Mouse (Mus musculus): ENCODE measurements around the gene Jph2. TPM values are rescaled to one million over a fixed set of nuclear protein-coding genes. Genes with fewer than 3 reads are reported as not detected.

The Jph2 gene
- polyA plus RNA-seq, 1 experiment from 2014 or later = 0.26 TPM

GRCm38 (mm10) chr2:163360858-163361623, 36.8 kb downstream of the Jph2 start:
- H3K9me3 ChIP-seq (ENCODE audit: control insufficient read depth, low read length) = no peaks in the 10 kb centered on the region
- peaks cover 35% of the 10 kb centered on the region for H3K4me1 ChIP-seq (replicated peaks; ENCODE audit: control insufficient read depth, insufficient read depth, low read length)
- H3K4me2 ChIP-seq = no peak overlapping the region
- no peaks in the 10 kb centered on the region for H3K27me3 ChIP-seq (replicated peaks; ENCODE audit: control insufficient read depth, insufficient read depth, low read length)
- no peak for DNase-seq (ENCODE audit: low spot score)
- no peak overlapping the region for H3K9ac ChIP-seq (ENCODE audit: low read depth, low read length)
- no peak overlapping the region for H3K4me3 ChIP-seq (ENCODE audit: low read depth, low read length)
- WGBS = 85% methylated on average over 16 of the region's 16 CpGs
- no peak for ATAC-seq (replicated peaks; ENCODE audit: low FRiP score)
- no peaks in the 10 kb centered on the region for H3K36me3 ChIP-seq (ENCODE audit: control insufficient read depth, insufficient read depth, low read length)
- peak overlapping the region; percentile 15; the same call in 1 of the 2 replicates for H3K27ac ChIP-seq (ENCODE audit: low read depth, low read length)

DNA sequence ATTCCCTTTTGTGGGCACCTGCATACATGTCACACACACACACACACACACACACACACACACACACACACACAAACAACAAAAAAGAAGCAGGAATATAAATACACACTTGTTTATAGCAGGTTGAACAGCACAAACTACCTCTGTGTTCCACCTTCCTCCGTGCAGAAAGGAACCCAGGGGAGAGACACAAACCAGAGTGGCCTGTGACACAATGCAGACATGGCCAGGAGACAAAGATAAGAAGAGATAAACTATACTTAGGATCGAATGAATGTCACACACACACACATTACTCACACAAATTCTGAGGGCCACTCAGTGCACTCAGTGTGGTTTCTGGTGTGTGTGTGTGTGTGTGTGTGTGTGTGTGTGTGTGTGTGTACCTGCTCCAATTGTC, 38.5 kb downstream of the Jph2 start:
- ATAC-seq (replicated peaks; ENCODE audit: low FRiP score) (no peak), DNase-seq (ENCODE audit: low spot score) (no peak)
- Histone ChIP-seq H3K36me3 (ENCODE audit: control insufficient read depth, insufficient read depth, low read length) (no peaks in the 10 kb centered on the region), H3K9ac (ENCODE audit: low read depth, low read length) (peak overlapping the region; percentile 41; the same call in 1 of the 2 replicates), H3K4me3 (ENCODE audit: low read depth, low read length) (no peak overlapping the region), H3K4me2 (peak overlapping the region; percentile 24; the same call in 1 of the 2 replicates), H3K9me3 (ENCODE audit: control insufficient read depth, low read length) (no peaks in the 10 kb centered on the region), H3K4me1 (replicated peaks; ENCODE audit: control insufficient read depth, insufficient read depth, low read length) (peaks cover 38% of the 10 kb centered on the region), H3K27me3 (replicated peaks; ENCODE audit: control insufficient read depth, insufficient read depth, low read length) (no peaks in the 10 kb centered on the region), H3K27ac (ENCODE audit: low read depth, low read length) (peak overlapping the region; percentile 89)
- 10% methylated on average over 2 of the region's 2 CpGs for WGBS

- Histone ChIP-seq H3K4me1 (replicated peaks; ENCODE audit: control insufficient read depth, insufficient read depth, low read length) (peaks cover 36% of the 10 kb centered on the region), H3K4me2 (peak overlapping the region; percentile 58), H3K36me3 (ENCODE audit: control insufficient read depth, insufficient read depth, low read length) (no peaks in the 10 kb centered on the region), H3K4me3 (ENCODE audit: low read depth, low read length) (no peak overlapping the region), H3K9me3 (ENCODE audit: control insufficient read depth, low read length) (no peaks in the 10 kb centered on the region), H3K27me3 (replicated peaks; ENCODE audit: control insufficient read depth, insufficient read depth, low read length) (no peaks in the 10 kb centered on the region), H3K27ac (ENCODE audit: low read depth, low read length) (peak overlapping the region; percentile 89), H3K9ac (ENCODE audit: low read depth, low read length) (0 out of 2 replicates have a peak overlapping the region, but pooled peaks have one; percentile 10)
- no peak for DNase-seq (ENCODE audit: low spot score)
- peak; percentile 75 for ATAC-seq (replicated peaks; ENCODE audit: low FRiP score)
- WGBS = 52% methylated on average over 5 of the region's 5 CpGs
Observed at GRCm38 (mm10) chr2:163358662-163359061, 39.1 kb downstream of the Jph2 start.

DNA sequence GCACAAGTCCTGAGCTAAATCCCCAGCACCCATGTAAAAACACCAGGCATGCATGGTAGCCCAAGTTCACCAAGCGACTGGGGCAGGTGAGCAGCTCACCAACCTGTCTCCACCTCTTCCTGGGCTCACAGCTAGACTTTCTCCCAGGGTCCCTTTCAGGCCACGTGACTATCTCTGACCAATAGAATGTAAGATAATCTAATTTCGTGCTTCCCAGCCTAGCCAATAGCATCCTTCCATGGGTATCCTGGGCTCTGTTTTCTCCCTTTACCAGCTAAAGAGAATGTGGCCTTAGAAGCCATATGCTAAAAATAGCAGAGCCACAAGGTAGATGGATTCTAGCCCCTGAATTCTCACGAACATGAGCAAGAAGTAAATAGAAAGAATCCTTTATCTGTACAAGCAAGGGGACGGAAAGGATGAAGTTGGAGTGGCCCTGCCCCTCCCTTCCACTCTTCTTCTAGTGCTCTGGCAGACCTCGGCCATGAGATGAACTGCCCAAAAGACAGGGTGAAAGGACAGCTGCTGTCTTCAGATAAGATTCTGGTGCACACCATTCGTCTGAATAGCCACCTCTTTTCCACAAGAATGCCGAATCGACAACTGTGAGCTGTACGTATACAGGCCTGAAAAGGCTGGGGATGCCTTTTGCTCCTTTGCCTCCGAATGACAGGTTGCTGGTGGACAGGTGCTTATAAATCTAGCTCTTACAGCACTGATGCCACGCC, 41.5 kb downstream of the Jph2 start:
- Histone ChIP-seq H3K4me3 (ENCODE audit: low read depth, low read length) (peak overlapping the region; percentile 43), H3K27ac (ENCODE audit: low read depth, low read length) (peak overlapping the region; percentile 89), H3K9ac (ENCODE audit: low read depth, low read length) (peak overlapping the region; percentile 45), H3K9me3 (ENCODE audit: control insufficient read depth, low read length) (no peaks in the 10 kb centered on the region), H3K4me1 (replicated peaks; ENCODE audit: control insufficient read depth, insufficient read depth, low read length) (peaks cover 24% of the 10 kb centered on the region), H3K36me3 (ENCODE audit: control insufficient read depth, insufficient read depth, low read length) (no peaks in the 10 kb centered on the region), H3K4me2 (peak overlapping the region; percentile 58), H3K27me3 (replicated peaks; ENCODE audit: control insufficient read depth, insufficient read depth, low read length) (no peaks in the 10 kb centered on the region)
- 41% methylated on average over 12 of the region's 12 CpGs for WGBS
- ATAC-seq (replicated peaks; ENCODE audit: low FRiP score) (peak; percentile 85), DNase-seq (ENCODE audit: low spot score) (no peak)

- Histone ChIP-seq H3K4me3 (ENCODE audit: low read depth, low read length) (peak overlapping the region; percentile 43), H3K27me3 (replicated peaks; ENCODE audit: control insufficient read depth, insufficient read depth, low read length) (no peaks in the 10 kb centered on the region), H3K4me1 (replicated peaks; ENCODE audit: control insufficient read depth, insufficient read depth, low read length) (peaks cover 24% of the 10 kb centered on the region), H3K9me3 (ENCODE audit: control insufficient read depth, low read length) (no peaks in the 10 kb centered on the region), H3K9ac (ENCODE audit: low read depth, low read length) (peak overlapping the region; percentile 45), H3K27ac (ENCODE audit: low read depth, low read length) (peak overlapping the region; percentile 89), H3K4me2 (peak overlapping the region; percentile 58), H3K36me3 (ENCODE audit: control insufficient read depth, insufficient read depth, low read length) (no peaks in the 10 kb centered on the region)
- ATAC-seq (replicated peaks; ENCODE audit: low FRiP score) (no peak), DNase-seq (ENCODE audit: low spot score) (no peak)
- 64% methylated on average over 8 of the region's 8 CpGs for WGBS
Observed at GRCm38 (mm10) chr2:163355666-163356065, 42.1 kb downstream of the Jph2 start.

DNA sequence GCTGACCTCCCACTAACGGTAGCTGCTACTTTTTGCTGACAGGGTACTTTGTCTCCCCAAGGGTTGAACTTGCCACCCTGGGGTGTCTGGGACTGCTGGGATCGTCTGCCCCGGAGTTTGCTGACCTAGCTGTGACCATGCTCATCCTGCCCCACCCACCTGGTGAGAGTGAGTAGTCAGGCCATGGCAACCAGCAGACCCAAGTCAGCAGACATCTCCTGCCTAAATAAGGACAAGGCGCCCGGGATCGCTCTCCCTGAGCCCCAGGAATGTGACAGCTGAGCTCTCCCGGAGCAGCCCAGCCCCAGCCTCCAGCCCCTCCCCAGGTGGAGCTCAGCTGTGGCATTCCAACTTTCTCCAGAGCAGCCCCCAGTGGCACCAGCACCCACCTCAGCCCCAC, 44.1 kb downstream of the Jph2 start:
- ATAC-seq (replicated peaks; ENCODE audit: low FRiP score) = no peak
- Histone ChIP-seq H3K4me2 (no peak overlapping the region), H3K4me1 (replicated peaks; ENCODE audit: control insufficient read depth, insufficient read depth, low read length) (peaks cover 28% of the 10 kb centered on the region)

DNA sequence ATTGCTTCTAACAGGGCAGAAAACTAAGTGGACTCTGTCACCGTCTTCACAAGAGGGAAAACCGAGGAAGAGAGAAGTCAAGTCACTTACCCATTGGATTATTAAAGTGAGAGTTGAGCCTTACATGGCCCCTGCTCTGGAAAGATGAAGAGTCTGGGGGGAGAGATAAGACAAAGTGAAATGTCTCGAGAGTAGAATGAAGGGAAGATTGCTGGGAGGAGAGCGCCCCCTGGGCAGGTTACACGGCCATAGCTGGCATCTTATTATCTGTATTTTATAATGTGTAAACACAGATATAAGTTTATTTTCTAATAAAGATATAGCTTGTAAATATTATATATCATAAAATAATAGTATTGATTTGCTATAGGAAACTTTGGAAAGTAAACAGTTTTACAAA, 47.4 kb downstream of the Jph2 start:
- ATAC-seq (replicated peaks; ENCODE audit: low FRiP score) = peak; percentile 80
- H3K9ac ChIP-seq (ENCODE audit: low read depth, low read length) = no peak overlapping the region
- 35% methylated on average over 5 of the region's 5 CpGs for WGBS

More for the DNA sequence above, 44.1 kb downstream of the Jph2 start:
- H3K4me3 ChIP-seq (ENCODE audit: low read depth, low read length) = no peak overlapping the region
- H3K9ac ChIP-seq (ENCODE audit: low read depth, low read length) = no peak overlapping the region
- no peaks in the 10 kb centered on the region for H3K36me3 ChIP-seq (ENCODE audit: control insufficient read depth, insufficient read depth, low read length)
- no peak overlapping the region for H3K27ac ChIP-seq (ENCODE audit: low read depth, low read length)
- no peaks in the 10 kb centered on the region for H3K9me3 ChIP-seq (ENCODE audit: control insufficient read depth, low read length)
- WGBS = 26% methylated on average over 7 of the region's 7 CpGs
- DNase-seq (ENCODE audit: low spot score) = no peak
- H3K27me3 ChIP-seq (replicated peaks; ENCODE audit: control insufficient read depth, insufficient read depth, low read length) = no peaks in the 10 kb centered on the region

DNA sequence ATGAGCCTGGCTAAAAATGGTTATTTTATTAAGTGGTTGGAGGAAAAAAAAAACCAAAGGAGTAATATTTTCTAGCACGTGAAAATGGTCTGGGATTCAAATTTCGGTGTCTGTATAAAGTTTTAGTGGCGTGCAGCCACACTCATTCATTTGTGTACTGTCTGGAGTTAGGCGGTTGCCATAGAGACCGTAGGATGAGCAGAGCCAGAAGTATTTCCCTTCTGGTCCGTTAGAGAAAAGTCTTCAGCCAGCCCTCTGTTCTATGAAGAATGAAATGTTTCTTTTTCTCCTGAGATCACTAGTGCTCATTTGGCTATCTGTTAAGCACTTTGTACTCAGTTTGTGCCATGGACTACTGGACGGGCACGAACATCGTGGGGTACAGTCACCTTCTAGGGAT, 48.4 kb downstream of the Jph2 start:
- no peak overlapping the region for H3K9ac ChIP-seq (ENCODE audit: low read depth, low read length)
- H3K36me3 ChIP-seq (ENCODE audit: control insufficient read depth, insufficient read depth, low read length) = no peaks in the 10 kb centered on the region
- H3K27ac ChIP-seq (ENCODE audit: low read depth, low read length) = no peak overlapping the region
- WGBS = 73% methylated on average over 9 of the region's 9 CpGs
- DNase-seq (ENCODE audit: low spot score) = no peak
- no peak overlapping the region for H3K4me3 ChIP-seq (ENCODE audit: low read depth, low read length)
- no peak for ATAC-seq (replicated peaks; ENCODE audit: low FRiP score)
- no peaks in the 10 kb centered on the region for H3K9me3 ChIP-seq (ENCODE audit: control insufficient read depth, low read length)
- H3K27me3 ChIP-seq (replicated peaks; ENCODE audit: control insufficient read depth, insufficient read depth, low read length) = no peaks in the 10 kb centered on the region
- peaks cover 15% of the 10 kb centered on the region for H3K4me1 ChIP-seq (replicated peaks; ENCODE audit: control insufficient read depth, insufficient read depth, low read length)
- no peak overlapping the region for H3K4me2 ChIP-seq

More for the DNA sequence above, 47.4 kb downstream of the Jph2 start:
- no peak overlapping the region for H3K27ac ChIP-seq (ENCODE audit: low read depth, low read length)
- peak overlapping the region; percentile 11; the same call in 1 of the 2 replicates for H3K4me2 ChIP-seq
- no peaks in the 10 kb centered on the region for H3K9me3 ChIP-seq (ENCODE audit: control insufficient read depth, low read length)
- no peak overlapping the region for H3K4me3 ChIP-seq (ENCODE audit: low read depth, low read length)
- H3K36me3 ChIP-seq (ENCODE audit: control insufficient read depth, insufficient read depth, low read length) = no peaks in the 10 kb centered on the region
- peaks cover 15% of the 10 kb centered on the region for H3K4me1 ChIP-seq (replicated peaks; ENCODE audit: control insufficient read depth, insufficient read depth, low read length)
- H3K27me3 ChIP-seq (replicated peaks; ENCODE audit: control insufficient read depth, insufficient read depth, low read length) = no peaks in the 10 kb centered on the region
- DNase-seq (ENCODE audit: low spot score) = no peak

Measured in liver, embryonic 11.5 days (tissue).